Mouse (Mus musculus) right cerebral cortex, postnatal 25 days (tissue): ENCODE results near the gene AI481877.

Experiments
- DNase-seq: peaks from one replicate; pipeline ENCODE4 v3.0.0; 2022

The AI481877 gene

GRCm38 (mm10) chr4:59016922-59017321 is 121.9 kb downstream of the AI481877 start:
- no peak for DNase-seq

- no peak for DNase-seq
Observed at GRCm38 (mm10) chr4:59015181-59015580, 123.6 kb downstream of the AI481877 start.

- DNase-seq, result no peak
Observed at GRCm38 (mm10) chr4:59011446-59011845, 127.3 kb downstream of the AI481877 start.

GRCm38 (mm10) chr4:59009696-59010095 is 129.1 kb downstream of the AI481877 start:
- DNase-seq, result no peak

- DNase-seq, result no peak
Observed at GRCm38 (mm10) chr4:59009186-59009585, 129.6 kb downstream of the AI481877 start.

- no peak for DNase-seq
Observed at GRCm38 (mm10) chr4:59007974-59008373, 130.8 kb downstream of the AI481877 start.

- DNase-seq, result no peak
Observed at GRCm38 (mm10) chr4:59007016-59007415, 131.8 kb downstream of the AI481877 start.

- no peak for DNase-seq
Observed at GRCm38 (mm10) chr4:59006211-59006610, 132.6 kb downstream of the AI481877 start.

GRCm38 (mm10) chr4:59003806-59004200 is 135.0 kb downstream of the AI481877 start:
- no peak for DNase-seq

- peak; percentile 94 for DNase-seq
Observed at GRCm38 (mm10) chr4:59002948-59003805, 135.6 kb downstream of the AI481877 start, which contains the start of gene Gm20503. Gm20503 (plus strand) TSS chr4:59003210.

- DNase-seq, result no peak
Observed at GRCm38 (mm10) chr4:59000614-59001013, 138.2 kb downstream of the AI481877 start.

GRCm38 (mm10) chr4:58999686-59000085 is 139.1 kb downstream of the AI481877 start:
- DNase-seq, result peak; percentile 72

GRCm38 (mm10) chr4:58998688-58999087 is 140.1 kb downstream of the AI481877 start:
- DNase-seq, result no peak

GRCm38 (mm10) chr4:58997081-58997480 is 141.7 kb downstream of the AI481877 start:
- DNase-seq, result no peak

- no peak for DNase-seq
Observed at GRCm38 (mm10) chr4:58995251-58995693, 143.5 kb downstream of the AI481877 start.

GRCm38 (mm10) chr4:58994762-58995161 is 144.0 kb downstream of the AI481877 start, which contains the start of gene Dnajc25:
Dnajc25 (plus strand) TSS chr4:58995062.
- no peak for DNase-seq
